Mouse (Mus musculus) layer of hippocampus, adult 9-10 months (tissue): ENCODE measurements around the gene Bcs1l.

Experiments used
- DNase-seq: peaks from one replicate; pipeline ENCODE4 v3.0.0; 2022; ENCODE audit warnings: low spot score

The Bcs1l gene

GRCm38 (mm10) chr1:74587773-74588445, at the start of gene Bcs1l, which contains the start of gene Zfp142:
Gene Bcs1l (plus strand): TSS chr1:74588289.
Gene Zfp142 (minus strand): TSS chr1:74588246.
- peak; percentile 98 for DNase-seq

GRCm38 (mm10) chr1:74538650-74539049, 49.4 kb upstream of the Bcs1l start:
- DNase-seq: peak; percentile 68

- DNase-seq: peak; percentile 27
Measured at GRCm38 (mm10) chr1:74542451-74542961, 45.6 kb upstream of the Bcs1l start, which contains the start of gene Plcd4. Gene Plcd4 (plus strand): TSS chr1:74542888.

GRCm38 (mm10) chr1:74544184-74544583, 43.9 kb upstream of the Bcs1l start, which contains the start of gene Usp37:
Gene Usp37 (minus strand): TSS chr1:74544284.
- DNase-seq: no peak

GRCm38 (mm10) chr1:74559061-74559460, 29.0 kb upstream of the Bcs1l start:
- no peak for DNase-seq

- no peak for DNase-seq
Measured at GRCm38 (mm10) chr1:74565834-74566233, 22.3 kb upstream of the Bcs1l start.

GRCm38 (mm10) chr1:74569739-74570719, 18.1 kb upstream of the Bcs1l start:
- no peak for DNase-seq

- DNase-seq: no peak
Measured at GRCm38 (mm10) chr1:74582621-74583020, 5.5 kb upstream of the Bcs1l start.

- DNase-seq: no peak
Measured at GRCm38 (mm10) chr1:74584616-74585398, 3.3 kb upstream of the Bcs1l start.

- no peak for DNase-seq
Measured at GRCm38 (mm10) chr1:74587233-74587772, 786 bp upstream of the Bcs1l start.

- DNase-seq: no peak
Measured at GRCm38 (mm10) chr1:74594434-74594833, 6.3 kb downstream of the Bcs1l start.

GRCm38 (mm10) chr1:74600501-74601266, 12.6 kb downstream of the Bcs1l start:
- DNase-seq: no peak

GRCm38 (mm10) chr1:74601267-74601962, 13.3 kb downstream of the Bcs1l start, which contains the start of the genes Rnf25 and Stk36:
Gene Rnf25 (minus strand): TSS chr1:74601397.
Gene Stk36 (plus strand): TSS chr1:74601445.
- peak; percentile 69 for DNase-seq

- DNase-seq: no peak
Measured at GRCm38 (mm10) chr1:74624183-74624582, 36.1 kb downstream of the Bcs1l start.

GRCm38 (mm10) chr1:74626076-74626475, 38.0 kb downstream of the Bcs1l start:
- no peak for DNase-seq

- no peak for DNase-seq
Measured at GRCm38 (mm10) chr1:74628001-74628400, 39.9 kb downstream of the Bcs1l start.

GRCm38 (mm10) chr1:74632734-74633133, 44.6 kb downstream of the Bcs1l start:
- no peak for DNase-seq
